Mouse (Mus musculus) lung, adult 2 months (tissue): ENCODE results near the gene Mob3a.

Source experiments
- CTCF ChIP-seq: fragments of 200-500 bp; IDR thresholded peaks from 2 replicates; pipeline ENCODE4 v1.5.1; 2011; ENCODE audit warnings: mild to moderate bottlenecking, low read length, control low read depth; ENCODE audit not compliant: insufficient read depth
- POLR2A ChIP-seq: fragments of 200-500 bp; IDR thresholded peaks from 2 replicates; pipeline ENCODE4 v1.6.1; 2011; ENCODE audit warnings: low read depth, mild to moderate bottlenecking, control low read depth, low read length, borderline replicate concordance; ENCODE audit errors: extremely low read depth

GRCm38 (mm10) chr10:80666837-80667412 lies 34.9 kb downstream of the Mob3a start:
- TF ChIP-seq CTCF (no peak), POLR2A (no peak)
